Mouse (Mus musculus): ENCODE measurements around the gene Stxbp6. TPM values are rescaled to one million over a fixed set of nuclear protein-coding genes. Genes with fewer than 3 reads are reported as not detected.
"Not testable (repeated sequence)": the region's sequence is repeated elsewhere in the genome, so short reads cannot be mapped to it uniquely, and the experiment has no call there.

Stxbp6 gene
- polyA plus RNA-seq (2012; fragmentation: generic; extraction: Trizol) = not detected

GRCm38 (mm10) chr12:45074611-45075342 lies at the start of gene Stxbp6:
Gene Stxbp6 (minus strand): TSS chr12:45074709.
- Histone ChIP-seq H3ac (ENCODE audit: control insufficient read depth, insufficient read length) (no peak within 1 kb of the TSS), H3K4me3 (no peak within 1 kb of the TSS), H3K4me2 (ENCODE audit: low read depth) (no peak within 1 kb of the TSS), H3K79me2 (ENCODE audit: control insufficient read depth, insufficient read depth) (no peaks in the 10 kb centered on the region), H3K27me3 (ENCODE audit: control insufficient read depth, insufficient read depth, insufficient read length) (no peaks in the 10 kb centered on the region), H3K36me3 (ENCODE audit: control insufficient read depth, insufficient read depth) (no peaks in the 10 kb centered on the region)
- no peak for TF ChIP-seq MYOG (IDR thresholded peaks at IDR 0.05; ENCODE audit: control insufficient read depth in 1 of 3, insufficient read depth in 1 of 3, insufficient read length in 2 of 3, low read depth in 2 of 3)

GRCm38 (mm10) chr12:45102954-45103353 lies 28.4 kb upstream of the Stxbp6 start:
- not testable (repeated sequence) for H3K4me2 ChIP-seq (ENCODE audit: low read depth); H3K79me2 ChIP-seq (ENCODE audit: control insufficient read depth, insufficient read depth); H3K36me3 ChIP-seq (ENCODE audit: control insufficient read depth, insufficient read depth); H3K4me3 ChIP-seq; H3K27me3 ChIP-seq (ENCODE audit: control insufficient read depth, insufficient read depth, insufficient read length); H3ac ChIP-seq (ENCODE audit: control insufficient read depth, insufficient read length)

- Histone ChIP-seq H3ac (ENCODE audit: control insufficient read depth, insufficient read length) (no peak overlapping the region), H3K4me3 (no peak overlapping the region), H3K79me2 (ENCODE audit: control insufficient read depth, insufficient read depth) (no peaks in the 10 kb centered on the region), H3K27me3 (ENCODE audit: control insufficient read depth, insufficient read depth, insufficient read length) (no peaks in the 10 kb centered on the region), H3K36me3 (ENCODE audit: control insufficient read depth, insufficient read depth) (no peaks in the 10 kb centered on the region), H3K4me2 (ENCODE audit: low read depth) (no peak overlapping the region)
- no peak for TF ChIP-seq SRF (IDR thresholded peaks at IDR 0.05; ENCODE audit: control insufficient read depth, insufficient read length, low read depth)
- TF ChIP-seq MYOG (IDR thresholded peaks at IDR 0.05; ENCODE audit: control insufficient read depth in 1 of 3, insufficient read depth in 1 of 3, insufficient read length in 2 of 3, low read depth in 2 of 3) = no peak
- no peak for TF ChIP-seq POLR2AphosphoS2 (IDR thresholded peaks at IDR 0.05; ENCODE audit: insufficient read length, low read depth)
- no peak for TF ChIP-seq CEBPB (IDR thresholded peaks at IDR 0.05; ENCODE audit: insufficient read depth, poor library complexity, severe bottlenecking)
- no peak for TF ChIP-seq E2F4 (IDR thresholded peaks at IDR 0.05; ENCODE audit: insufficient read depth)
- no peak for TF ChIP-seq REST (IDR thresholded peaks at IDR 0.05; ENCODE audit: insufficient read depth, insufficient read length)
- TF ChIP-seq USF1 (IDR thresholded peaks at IDR 0.05; ENCODE audit: low read depth) = no peak
- TF ChIP-seq TCF12 (IDR thresholded peaks at IDR 0.05; ENCODE audit: insufficient read depth, poor library complexity, severe bottlenecking) = no peak
- TF ChIP-seq MAX (IDR thresholded peaks at IDR 0.05; ENCODE audit: low read depth) = no peak
Observed at GRCm38 (mm10) chr12:45093732-45094131, 19.2 kb upstream of the Stxbp6 start.

- H3K36me3 ChIP-seq (ENCODE audit: control insufficient read depth, insufficient read depth) = no peaks in the 10 kb centered on the region
- TF ChIP-seq POLR2A (IDR thresholded peaks at IDR 0.05; ENCODE audit: insufficient read length, low read depth) (no peak), MYOG (IDR thresholded peaks at IDR 0.05; ENCODE audit: control insufficient read depth in 1 of 3, insufficient read depth in 1 of 3, insufficient read length in 2 of 3, low read depth in 2 of 3) (no peak), MYOD1 (IDR thresholded peaks at IDR 0.05; ENCODE audit: control insufficient read depth in 1 of 3, insufficient read length in 2 of 3, low read depth in 2 of 3) (no peak), POLR2AphosphoS2 (IDR thresholded peaks at IDR 0.05; ENCODE audit: insufficient read length, low read depth) (no peak), TCF12 (IDR thresholded peaks at IDR 0.05; ENCODE audit: insufficient read depth, poor library complexity, severe bottlenecking) (no peak), SRF (IDR thresholded peaks at IDR 0.05; ENCODE audit: control insufficient read depth, insufficient read length, low read depth) (no peak), MAX (IDR thresholded peaks at IDR 0.05; ENCODE audit: low read depth) (no peak), CEBPB (IDR thresholded peaks at IDR 0.05; ENCODE audit: insufficient read depth, poor library complexity, severe bottlenecking) (no peak), E2F4 (IDR thresholded peaks at IDR 0.05; ENCODE audit: insufficient read depth) (no peak), USF1 (IDR thresholded peaks at IDR 0.05; ENCODE audit: low read depth) (no peak), TCF3 (IDR thresholded peaks at IDR 0.05; ENCODE audit: insufficient read length, low read depth) (no peak), REST (IDR thresholded peaks at IDR 0.05; ENCODE audit: insufficient read depth, insufficient read length) (no peak)
- no peaks in the 10 kb centered on the region for H3K27me3 ChIP-seq (ENCODE audit: control insufficient read depth, insufficient read depth, insufficient read length)
- H3K79me2 ChIP-seq (ENCODE audit: control insufficient read depth, insufficient read depth) = no peaks in the 10 kb centered on the region
- H3K4me2 ChIP-seq (ENCODE audit: low read depth) = no peak overlapping the region
- no peak overlapping the region for H3K4me3 ChIP-seq
- no peak overlapping the region for H3ac ChIP-seq (ENCODE audit: control insufficient read depth, insufficient read length)
Observed at GRCm38 (mm10) chr12:45092444-45092843, 17.9 kb upstream of the Stxbp6 start.

- Histone ChIP-seq H3ac (ENCODE audit: control insufficient read depth, insufficient read length) (no peak overlapping the region), H3K79me2 (ENCODE audit: control insufficient read depth, insufficient read depth) (no peaks in the 10 kb centered on the region), H3K4me3 (no peak overlapping the region), H3K4me2 (ENCODE audit: low read depth) (no peak overlapping the region), H3K27me3 (ENCODE audit: control insufficient read depth, insufficient read depth, insufficient read length) (no peaks in the 10 kb centered on the region), H3K36me3 (ENCODE audit: control insufficient read depth, insufficient read depth) (no peaks in the 10 kb centered on the region)
- TF ChIP-seq USF1 (IDR thresholded peaks at IDR 0.05; ENCODE audit: low read depth) = no peak
- TF ChIP-seq TCF3 (IDR thresholded peaks at IDR 0.05; ENCODE audit: insufficient read length, low read depth) = no peak
- TF ChIP-seq CEBPB (IDR thresholded peaks at IDR 0.05; ENCODE audit: insufficient read depth, poor library complexity, severe bottlenecking) = no peak
- no peak for TF ChIP-seq SRF (IDR thresholded peaks at IDR 0.05; ENCODE audit: control insufficient read depth, insufficient read length, low read depth)
Observed at GRCm38 (mm10) chr12:45083145-45083475, 8.6 kb upstream of the Stxbp6 start.
